Mouse (Mus musculus) stomach, postnatal 0 days (tissue): ENCODE data around the gene Cyp2d9. TPM values are rescaled to one million over a fixed set of nuclear protein-coding genes. Genes with fewer than 3 reads are reported as not detected.
"Not testable (repeated sequence)": the region's sequence is repeated elsewhere in the genome, so short reads cannot be mapped to it uniquely, and the experiment has no call there.

Experiments used
- ATAC-seq: fragments of 200-750 bp; cut with Nextera tagmentation; 2 replicates; pipeline ENCODE4 v1.8.0; 2017; ENCODE audit not compliant: low FRiP score, low TSS enrichment
- DNase-seq: peaks from one replicate; pipeline ENCODE4 v3.0.0-alpha.2; 2016; ENCODE audit warnings: low spot score
- H3K27ac ChIP-seq: fragments of 300-500 bp; sonication (generic); replicated peaks from 2 replicates; pipeline ENCODE4 v1.5.1; 2014; ENCODE audit warnings: mild to moderate bottlenecking, control low read depth
- H3K27me3 ChIP-seq: fragments of 300-500 bp; sonication (generic); 2 replicates; pipeline ENCODE4 v1.6.1; 2014; ENCODE audit warnings: low read length; ENCODE audit not compliant: control insufficient read depth, insufficient read depth
- H3K36me3 ChIP-seq: fragments of 300-500 bp; sonication (generic); 2 replicates; pipeline ENCODE4 v1.6.1; 2014; ENCODE audit warnings: low read length, mixed read lengths; ENCODE audit not compliant: control insufficient read depth, insufficient read depth
- H3K4me1 ChIP-seq: fragments of 300-500 bp; sonication (generic); replicated peaks from 2 replicates; pipeline ENCODE4 v1.6.1; 2014; ENCODE audit warnings: antibody characterized with exemption; ENCODE audit not compliant: control insufficient read depth, insufficient read depth
- H3K4me2 ChIP-seq: fragments of 300-500 bp; sonication (generic); replicated peaks from 2 replicates; pipeline ENCODE4 v1.6.1; 2014; ENCODE audit warnings: low read depth, mild to moderate bottlenecking, control low read depth, moderate library complexity
- H3K4me3 ChIP-seq: fragments of 300-500 bp; sonication (generic); 2 replicates; pipeline ENCODE4 v1.5.1; 2014; ENCODE audit warnings: low read depth, low read length, control low read depth
- H3K9ac ChIP-seq: fragments of 300-500 bp; sonication (generic); 2 replicates; pipeline ENCODE4 v1.6.1; 2014; ENCODE audit warnings: mild to moderate bottlenecking, low read length, control low read depth, mixed read lengths
- H3K9me3 ChIP-seq: fragments of 300-500 bp; sonication (generic); 2 replicates; pipeline ENCODE4 v1.6.1; 2016; ENCODE audit warnings: low read length; ENCODE audit not compliant: control insufficient read depth
- CTCF ChIP-seq: IDR thresholded peaks from 2 replicates; pipeline ENCODE4 v1.5.1; 2016; ENCODE audit warnings: antibody characterized with exemption, low read depth, mild to moderate bottlenecking, moderate library complexity
- EP300 ChIP-seq: optimal IDR thresholded peaks from 2 replicates; pipeline ENCODE3; 2016; ENCODE audit warnings: antibody characterized with exemption
- WGBS: fragments of 180-500 bp; shearing (Covaris S2); extraction: QIAGEN DNeasy Blood & Tissue Kit; methylation state at CpG from one replicate; pipeline ENCODE4 v1.1.7; 2014; 5-methylcytosine and 5-hydroxymethylcytosine counted together
- polyA plus RNA-seq: library from polyadenylated mRNA; unstranded; fragments of >200 nt; fragmentation: Nextera tagmentation; extraction: Ambion mirVana; gene quantifications from 2 replicates; pipeline ENCODE4 v1.2.1, GENCODE M21; 2015

Cyp2d9 gene
- 1.6 and 2.0 TPM in 2 replicates for polyA plus RNA-seq

DNA sequence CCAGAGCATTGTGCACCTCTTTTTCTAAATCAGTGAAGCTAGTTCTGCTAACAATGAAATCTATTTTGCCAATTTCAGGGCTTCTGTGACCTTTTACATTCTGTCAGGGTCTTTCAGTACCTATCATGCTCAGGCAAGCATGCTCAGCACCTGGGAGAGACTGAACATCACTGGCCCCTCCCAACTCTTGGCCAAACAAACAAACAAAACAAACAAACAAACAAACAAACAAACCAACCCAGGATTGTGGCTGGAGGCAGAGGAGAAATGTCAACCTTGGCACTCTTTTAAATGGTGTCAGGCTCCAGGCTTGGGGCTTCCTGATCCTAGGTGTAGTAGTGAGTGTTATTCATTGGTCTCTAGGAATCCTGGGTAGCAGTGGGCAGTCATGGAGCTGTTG is at the start of gene Cyp2d9:
TSS of gene Cyp2d9 (plus strand) at position 301 of the 400 bp plus-strand sequence.
- H3K27me3 ChIP-seq: no peaks in the 10 kb centered on the region

GRCm38 (mm10) chr15:82385729-82386128 is 47.5 kb upstream of the Cyp2d9 start:
- no peaks in the 10 kb centered on the region for H3K36me3 ChIP-seq
- no peak overlapping the region for H3K4me3 ChIP-seq
- no peak overlapping the region for H3K4me2 ChIP-seq
- TF ChIP-seq CTCF: no peak
- TF ChIP-seq EP300: no peak
- DNase-seq: no peak
- H3K4me1 ChIP-seq: no peaks in the 10 kb centered on the region
- no peak overlapping the region for H3K27ac ChIP-seq
- H3K9me3 ChIP-seq: no peaks in the 10 kb centered on the region
- 58% methylated on average over 2 of the region's 2 CpGs for WGBS
- no peak for ATAC-seq
- no peaks in the 10 kb centered on the region for H3K27me3 ChIP-seq
- H3K9ac ChIP-seq: no peak overlapping the region

More for the DNA sequence above, at the start of gene Cyp2d9:
- Histone ChIP-seq H3K4me2 (no peak within 1 kb of the TSS), H3K27ac (no peak within 1 kb of the TSS), H3K4me1 (no peaks in the 10 kb centered on the region), H3K4me3 (no peak within 1 kb of the TSS), H3K9me3 (no peaks in the 10 kb centered on the region), H3K9ac (no peak within 1 kb of the TSS), H3K36me3 (no peaks in the 10 kb centered on the region)
- ATAC-seq (no peak), DNase-seq (no peak)
- TF ChIP-seq CTCF (no peak), EP300 (no peak)

DNA sequence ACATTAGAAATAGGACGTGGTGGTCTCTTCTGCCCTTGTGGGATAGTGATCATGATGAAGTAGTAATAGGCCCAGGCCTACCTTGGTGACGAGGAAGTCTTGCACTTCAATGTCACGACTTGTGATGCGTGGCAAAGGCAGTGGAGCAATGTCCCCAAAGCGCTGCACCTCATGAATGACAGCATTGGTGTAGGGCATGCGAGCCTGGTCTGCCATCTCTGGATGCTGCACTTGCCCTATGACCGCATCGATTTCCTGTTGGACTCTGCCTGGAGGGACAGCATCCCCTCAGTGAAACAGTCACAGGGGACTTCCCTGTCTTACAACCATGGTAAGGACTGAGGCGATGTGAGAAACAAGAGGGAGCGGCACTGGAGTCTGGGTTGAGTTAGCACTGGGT is 43.3 kb upstream of the Cyp2d9 start:
- not testable (repeated sequence) for H3K27ac ChIP-seq, H3K36me3 ChIP-seq, H3K9ac ChIP-seq, H3K4me3 ChIP-seq, H3K4me1 ChIP-seq, H3K27me3 ChIP-seq, ATAC-seq, H3K4me2 ChIP-seq, DNase-seq, H3K9me3 ChIP-seq
- WGBS: 92% methylated on average over 10 of the region's 10 CpGs

- H3K4me2 ChIP-seq, H3K9ac ChIP-seq, H3K36me3 ChIP-seq, H3K4me3 ChIP-seq, H3K27ac ChIP-seq, H3K27me3 ChIP-seq, H3K4me1 ChIP-seq, H3K9me3 ChIP-seq, ATAC-seq, DNase-seq: not testable (repeated sequence)
- 91% methylated on average over 2 of the region's 2 CpGs for WGBS
Observed at GRCm38 (mm10) chr15:82393922-82394321, 39.3 kb upstream of the Cyp2d9 start, which contains the start of gene Cyp2d11. Gene Cyp2d11 (minus strand): TSS chr15:82394022.

DNA sequence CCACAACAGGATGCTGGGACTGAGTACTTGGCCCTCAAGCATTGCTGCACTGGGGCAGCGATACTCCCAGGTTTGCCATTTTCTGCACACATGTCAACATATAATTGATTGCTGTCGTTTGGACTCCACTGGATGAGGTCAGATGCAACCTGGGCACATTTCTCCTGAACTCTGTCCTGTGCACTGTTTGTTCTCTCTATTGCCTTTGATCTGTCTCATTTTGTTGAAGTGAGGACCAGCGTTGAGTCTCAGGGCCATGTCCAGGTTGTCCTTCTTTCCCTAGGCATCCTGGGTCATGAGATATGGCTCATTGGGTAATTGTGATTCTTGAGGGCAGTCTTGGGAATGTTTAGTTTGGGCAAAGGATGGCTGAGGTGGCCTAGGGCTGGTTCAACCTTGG is 37.3 kb upstream of the Cyp2d9 start:
- ATAC-seq, H3K9me3 ChIP-seq, DNase-seq, H3K4me2 ChIP-seq, H3K27me3 ChIP-seq, H3K9ac ChIP-seq, H3K36me3 ChIP-seq, H3K4me3 ChIP-seq, H3K4me1 ChIP-seq, H3K27ac ChIP-seq: not testable (repeated sequence)
- WGBS: 63% methylated on average over 3 of the region's 3 CpGs

DNA sequence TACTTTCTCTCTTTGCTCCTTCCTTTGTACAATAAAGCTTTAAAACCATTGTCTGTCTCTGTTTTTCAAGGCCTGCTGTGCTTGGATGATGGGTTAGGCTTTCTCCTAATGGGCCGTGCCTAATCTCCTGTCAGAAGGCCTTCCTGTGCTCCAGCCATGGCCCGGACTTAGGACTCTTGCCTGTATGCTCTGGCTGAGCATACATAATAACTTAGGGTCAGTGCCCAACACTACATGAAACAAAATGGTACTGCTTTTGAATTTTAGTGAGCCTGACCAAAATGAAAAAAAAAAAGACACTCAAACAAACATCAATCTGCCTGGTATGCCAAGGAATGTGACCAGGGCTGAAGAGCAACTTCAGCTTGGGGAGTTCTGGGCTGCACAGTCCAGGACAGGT is 31.7 kb upstream of the Cyp2d9 start:
- ATAC-seq: no peak

More for the DNA sequence above, 31.7 kb upstream of the Cyp2d9 start:
- Histone ChIP-seq H3K27me3 (no peaks in the 10 kb centered on the region), H3K4me2 (no peak overlapping the region), H3K9me3 (no peaks in the 10 kb centered on the region), H3K4me1 (no peaks in the 10 kb centered on the region), H3K4me3 (no peak overlapping the region), H3K27ac (no peak overlapping the region), H3K36me3 (no peaks in the 10 kb centered on the region), H3K9ac (no peak overlapping the region)
- TF ChIP-seq EP300 (no peak), CTCF (no peak)
- 59% methylated on average over 2 of the region's 2 CpGs for WGBS
- no peak for DNase-seq
